Mouse (Mus musculus): ENCODE measurements around the gene Elovl7. TPM values are rescaled to one million over a fixed set of nuclear protein-coding genes. Genes with fewer than 3 reads are reported as not detected.
A peak's percentile ranks its signal among the peaks of the same experiment; 100 is the strongest.

Gene Elovl7
- polyA plus RNA-seq, 2 experiments: 0.51 to 1.8 TPM

- Histone ChIP-seq H3K36me3 (replicated peaks; ENCODE audit: control insufficient read depth, insufficient read depth, low read depth) (peaks cover 19% of the 10 kb centered on the region), H3K27ac (no peak overlapping the region)
Observed at GRCm38 (mm10) chr13:108180821-108181220, 33.4 kb upstream of the Elovl7 start.

GRCm38 (mm10) chr13:108184743-108185255 is 29.4 kb upstream of the Elovl7 start:
- Histone ChIP-seq H3K9me3 (ENCODE audit: control insufficient read depth, low read length) (no peaks in the 10 kb centered on the region), H3K9ac (replicated peaks) (no peak overlapping the region), H3K27ac (no peak overlapping the region), H3K36me3 (replicated peaks; ENCODE audit: control insufficient read depth, insufficient read depth, low read depth) (peaks cover 16% of the 10 kb centered on the region), H3K4me3 (ENCODE audit: insufficient read depth in 1 of 2, low read depth in 2 of 2, low read length in 2 of 2) (no peak overlapping the region), H3K4me2 (ENCODE audit: low read depth) (no peak overlapping the region), H3K27me3 (ENCODE audit: control insufficient read depth, insufficient read depth, low read length) (no peaks in the 10 kb centered on the region), H3K4me1 (replicated peaks; ENCODE audit: control insufficient read depth in 2 of 2, insufficient read depth in 2 of 2, low read length in 1 of 2) (no peaks in the 10 kb centered on the region)
- no peak for DNase-seq (ENCODE audit: low read depth in 3 of 3, low spot score in 3 of 3)
- TF ChIP-seq EP300 (IDR thresholded peaks at IDR 0.05; ENCODE audit: low read depth) (no peak), CTCF (IDR thresholded peaks at IDR 0.05; ENCODE audit: low read depth) (no peak)
- no peak for ATAC-seq (ENCODE audit: insufficient read depth)

More at GRCm38 (mm10) chr13:108180821-108181220, 33.4 kb upstream of the Elovl7 start:
- Histone ChIP-seq H3K9me3 (ENCODE audit: control insufficient read depth, low read length) (no peaks in the 10 kb centered on the region), H3K4me1 (replicated peaks; ENCODE audit: control insufficient read depth in 2 of 2, insufficient read depth in 2 of 2, low read length in 1 of 2) (no peaks in the 10 kb centered on the region), H3K9ac (replicated peaks) (no peak overlapping the region), H3K27me3 (ENCODE audit: control insufficient read depth, insufficient read depth, low read length) (no peaks in the 10 kb centered on the region), H3K4me2 (ENCODE audit: low read depth) (no peak overlapping the region), H3K4me3 (ENCODE audit: insufficient read depth in 1 of 2, low read depth in 2 of 2, low read length in 2 of 2) (no peak overlapping the region)
- 43% methylated on average over 5 of the region's 5 CpGs for WGBS (ENCODE audit: insufficient replicate concordance)
- DNase-seq (ENCODE audit: low read depth in 3 of 3, low spot score in 3 of 3): no peak
- ATAC-seq (ENCODE audit: insufficient read depth): no peak
- no peak for TF ChIP-seq EP300 (IDR thresholded peaks at IDR 0.05; ENCODE audit: low read depth)
- no peak for TF ChIP-seq CTCF (IDR thresholded peaks at IDR 0.05; ENCODE audit: low read depth)

- Histone ChIP-seq H3K9me3 (ENCODE audit: control insufficient read depth, low read length) (no peaks in the 10 kb centered on the region), H3K9ac (replicated peaks) (no peak overlapping the region), H3K4me1 (replicated peaks; ENCODE audit: control insufficient read depth in 2 of 2, insufficient read depth in 2 of 2, low read length in 1 of 2) (no peaks in the 10 kb centered on the region), H3K27me3 (ENCODE audit: control insufficient read depth, insufficient read depth, low read length) (no peaks in the 10 kb centered on the region), H3K36me3 (replicated peaks; ENCODE audit: control insufficient read depth, insufficient read depth, low read depth) (peaks cover 16% of the 10 kb centered on the region), H3K27ac (no peak overlapping the region), H3K4me3 (ENCODE audit: insufficient read depth in 1 of 2, low read depth in 2 of 2, low read length in 2 of 2) (no peak overlapping the region), H3K4me2 (ENCODE audit: low read depth) (no peak overlapping the region)
- 79% methylated on average over 3 of the region's 3 CpGs for WGBS (ENCODE audit: insufficient replicate concordance)
- TF ChIP-seq CTCF (IDR thresholded peaks at IDR 0.05; ENCODE audit: low read depth) (no peak), EP300 (IDR thresholded peaks at IDR 0.05; ENCODE audit: low read depth) (no peak)
- DNase-seq (ENCODE audit: low read depth in 3 of 3, low spot score in 3 of 3): no peak
- no peak for ATAC-seq (ENCODE audit: insufficient read depth)
Observed at GRCm38 (mm10) chr13:108185530-108185929, 28.7 kb upstream of the Elovl7 start.

- WGBS (ENCODE audit: insufficient replicate concordance): 63% methylated on average over 4 of the region's 4 CpGs
- DNase-seq (ENCODE audit: low read depth in 3 of 3, low spot score in 3 of 3): no peak
- TF ChIP-seq EP300 (IDR thresholded peaks at IDR 0.05; ENCODE audit: low read depth) (no peak), CTCF (IDR thresholded peaks at IDR 0.05; ENCODE audit: low read depth) (no peak)
Observed at GRCm38 (mm10) chr13:108187994-108188393, 26.2 kb upstream of the Elovl7 start.

GRCm38 (mm10) chr13:108191074-108191720 is 23.0 kb upstream of the Elovl7 start:
- H3K9ac ChIP-seq (replicated peaks): no peak overlapping the region
- no peaks in the 10 kb centered on the region for H3K27me3 ChIP-seq (ENCODE audit: control insufficient read depth, insufficient read depth, low read length)
- TF ChIP-seq EP300 (IDR thresholded peaks at IDR 0.05; ENCODE audit: low read depth) (no peak), CTCF (IDR thresholded peaks at IDR 0.05; ENCODE audit: low read depth) (peak; percentile 68)
- 44% methylated on average over 11 of the region's 11 CpGs for WGBS (ENCODE audit: insufficient replicate concordance)
- H3K4me2 ChIP-seq (ENCODE audit: low read depth): no peak overlapping the region
- H3K4me3 ChIP-seq (ENCODE audit: insufficient read depth in 1 of 2, low read depth in 2 of 2, low read length in 2 of 2): no peak overlapping the region
- H3K9me3 ChIP-seq (ENCODE audit: control insufficient read depth, low read length): no peaks in the 10 kb centered on the region
- no peak overlapping the region for H3K27ac ChIP-seq
- peaks cover 5% of the 10 kb centered on the region for H3K36me3 ChIP-seq (replicated peaks; ENCODE audit: control insufficient read depth, insufficient read depth, low read depth)
- DNase-seq (ENCODE audit: low read depth in 3 of 3, low spot score in 3 of 3) (peak in 1 of 3 experiments; percentile 11), ATAC-seq (ENCODE audit: insufficient read depth) (no peak)
- no peaks in the 10 kb centered on the region for H3K4me1 ChIP-seq (replicated peaks; ENCODE audit: control insufficient read depth in 2 of 2, insufficient read depth in 2 of 2, low read length in 1 of 2)

More at GRCm38 (mm10) chr13:108187994-108188393, 26.2 kb upstream of the Elovl7 start:
- ATAC-seq (ENCODE audit: insufficient read depth): no peak
- H3K4me2 ChIP-seq (ENCODE audit: low read depth): no peak overlapping the region
- H3K27ac ChIP-seq: no peak overlapping the region
- no peaks in the 10 kb centered on the region for H3K4me1 ChIP-seq (replicated peaks; ENCODE audit: control insufficient read depth in 2 of 2, insufficient read depth in 2 of 2, low read length in 1 of 2)
- H3K4me3 ChIP-seq (ENCODE audit: insufficient read depth in 1 of 2, low read depth in 2 of 2, low read length in 2 of 2): no peak overlapping the region
- H3K9me3 ChIP-seq (ENCODE audit: control insufficient read depth, low read length): no peaks in the 10 kb centered on the region
- H3K27me3 ChIP-seq (ENCODE audit: control insufficient read depth, insufficient read depth, low read length): no peaks in the 10 kb centered on the region
- peaks cover 9% of the 10 kb centered on the region for H3K36me3 ChIP-seq (replicated peaks; ENCODE audit: control insufficient read depth, insufficient read depth, low read depth)
- H3K9ac ChIP-seq (replicated peaks): no peak overlapping the region
